Mouse (Mus musculus): ENCODE measurements around the gene AC161166.1. TPM values are rescaled to one million over a fixed set of nuclear protein-coding genes. Genes with fewer than 3 reads are reported as not detected.

The AC161166.1 gene
- total RNA-seq, 2 experiments from 2014 or later = not detected

DNA sequence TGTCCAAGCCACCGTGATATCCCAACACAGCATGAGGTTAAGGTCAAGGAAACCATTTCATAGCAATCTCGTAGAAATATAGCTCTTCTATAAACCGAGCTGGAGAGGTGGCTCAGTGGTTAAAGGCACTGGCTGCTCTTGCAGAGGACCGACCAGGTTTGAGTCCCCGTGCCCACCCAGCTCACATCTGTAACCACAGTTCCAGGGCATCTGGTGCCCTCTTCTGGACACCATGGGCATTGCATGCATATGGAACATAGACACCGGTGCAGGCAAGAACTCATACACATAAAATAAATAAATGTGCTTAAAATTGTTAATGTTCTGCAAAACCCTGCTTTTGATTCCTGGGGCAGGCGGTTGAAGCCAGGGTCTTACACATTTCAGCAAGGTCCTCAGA is 39.3 kb downstream of the AC161166.1 start:
- DNase-seq (ENCODE audit: extremely low spot score in 1 of 2, low spot score in 2 of 2) = peak in 1 of 2 experiments; percentile 44
- intact Hi-C loops (cut with DNase I) = loop anchor here (10.0 kb wide), 1 partner anchor 138 kb away; the partner anchor contains the start of gene Tescl

DNA sequence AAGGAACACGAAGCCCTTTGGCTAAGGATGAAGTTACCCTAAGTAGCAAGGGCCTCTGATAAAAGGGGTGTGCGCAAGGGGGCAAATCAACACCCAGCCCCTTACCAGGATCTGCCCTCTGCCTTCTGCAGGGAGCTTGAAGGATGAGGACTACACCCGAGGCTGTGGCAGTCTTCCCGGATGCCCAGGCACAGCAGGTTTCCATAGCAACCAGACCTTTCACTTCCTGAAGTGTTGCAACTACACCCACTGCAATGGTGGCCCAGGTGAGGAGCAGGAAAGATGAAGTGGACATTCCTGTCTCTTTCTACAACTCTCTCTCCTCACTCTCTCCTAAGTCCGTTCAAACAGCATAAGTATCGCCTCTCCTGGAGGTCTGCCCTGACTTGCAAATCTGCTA is 39.8 kb downstream of the AC161166.1 start:
- intact Hi-C loops (cut with DNase I) = loop anchor here (10.0 kb wide), 1 partner anchor 138 kb away; the partner anchor contains the start of gene Tescl
- no peak for DNase-seq (ENCODE audit: extremely low spot score in 1 of 2, low spot score in 2 of 2)

DNA sequence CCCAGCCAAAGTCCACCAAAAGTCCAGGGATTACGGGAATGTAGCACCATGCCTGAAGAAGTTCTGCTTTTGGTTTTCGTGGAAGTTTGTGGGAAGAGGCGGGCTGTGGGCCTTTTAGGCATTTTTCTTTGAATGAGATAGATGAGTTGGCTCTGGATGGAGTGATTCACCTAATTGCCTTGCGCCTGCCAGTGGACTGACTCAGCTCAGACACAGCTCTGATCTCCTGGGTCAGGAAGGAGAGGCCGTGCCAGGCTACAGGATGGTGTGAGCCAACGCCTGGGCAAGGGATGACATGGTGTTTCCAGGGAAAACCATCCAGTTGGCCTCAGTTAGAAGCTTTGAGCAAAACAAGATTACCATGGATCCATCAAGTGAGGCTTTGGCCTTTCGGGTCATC is 41.9 kb downstream of the AC161166.1 start:
- intact Hi-C loops (cut with DNase I) = loop anchor here (10.0 kb wide), 1 partner anchor 136 kb away; the partner anchor contains the start of gene Tescl
- DNase-seq (ENCODE audit: extremely low spot score in 1 of 2, low spot score in 2 of 2) = no peak

DNA sequence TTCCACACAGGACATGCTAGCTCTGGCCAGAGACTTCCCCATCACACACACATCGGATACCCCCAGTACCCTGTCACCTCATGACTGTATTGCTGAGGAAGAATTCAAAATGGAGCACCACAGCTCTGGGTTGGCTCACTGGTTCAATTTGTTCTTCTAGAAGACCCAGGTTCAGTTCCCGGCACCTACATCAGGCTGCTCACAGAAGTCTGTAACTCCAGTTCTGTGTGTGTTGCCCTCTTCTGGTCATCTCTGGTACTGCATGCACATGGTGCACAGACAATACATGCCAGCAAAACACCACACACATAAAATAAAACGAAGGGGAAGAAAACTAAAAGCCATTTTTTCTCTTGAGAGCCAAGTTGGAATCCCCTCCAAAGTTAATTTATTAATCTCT is 43.1 kb downstream of the AC161166.1 start:
- intact Hi-C loops (cut with DNase I) = no loop called here
- no peak for DNase-seq (ENCODE audit: extremely low spot score in 1 of 2, low spot score in 2 of 2)

DNA sequence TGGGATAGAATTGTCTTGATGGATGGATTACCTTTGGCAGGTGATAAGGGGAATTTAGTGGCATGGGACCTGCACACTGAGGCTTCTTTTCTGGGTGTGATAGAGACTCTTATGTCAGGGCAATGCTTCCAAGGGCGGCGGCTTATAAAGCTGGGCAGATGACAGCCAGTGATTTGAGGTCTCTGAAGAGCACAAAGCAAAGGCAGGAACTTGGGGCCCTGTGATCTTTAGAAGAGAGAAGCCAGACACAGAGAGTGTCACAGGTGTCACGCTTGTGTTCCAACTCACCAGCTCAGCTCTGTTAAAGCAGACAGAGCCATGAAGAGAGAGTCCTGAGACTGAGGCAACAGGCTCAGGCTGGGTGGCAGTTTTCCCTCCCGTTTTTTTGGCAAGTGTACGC is 44.4 kb downstream of the AC161166.1 start:
- DNase-seq (ENCODE audit: extremely low spot score in 1 of 2, low spot score in 2 of 2) = no peak
- intact Hi-C loops (cut with DNase I) = no loop called here

DNA sequence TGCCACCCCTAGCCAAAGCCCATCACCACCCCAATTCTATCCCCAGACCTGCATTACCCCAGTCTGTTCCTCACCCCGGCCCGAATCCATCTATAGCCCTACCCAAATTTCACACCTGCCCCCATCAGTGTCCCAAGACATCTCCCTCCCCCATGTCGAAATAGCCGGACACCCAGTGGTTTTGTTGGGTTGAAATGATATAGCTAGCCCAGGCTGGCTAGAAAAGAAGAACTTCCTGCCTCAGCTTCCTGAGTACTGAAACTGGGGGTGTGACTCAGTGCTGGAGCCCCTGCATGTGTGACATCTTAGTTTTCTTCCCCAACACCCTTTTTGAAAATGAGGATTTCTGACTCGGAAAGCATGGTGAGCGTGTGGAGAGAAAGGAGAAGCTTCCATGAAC is 45.4 kb downstream of the AC161166.1 start:
- intact Hi-C loops (cut with DNase I) = no loop called here
- DNase-seq (ENCODE audit: extremely low spot score in 1 of 2, low spot score in 2 of 2) = no peak

DNA sequence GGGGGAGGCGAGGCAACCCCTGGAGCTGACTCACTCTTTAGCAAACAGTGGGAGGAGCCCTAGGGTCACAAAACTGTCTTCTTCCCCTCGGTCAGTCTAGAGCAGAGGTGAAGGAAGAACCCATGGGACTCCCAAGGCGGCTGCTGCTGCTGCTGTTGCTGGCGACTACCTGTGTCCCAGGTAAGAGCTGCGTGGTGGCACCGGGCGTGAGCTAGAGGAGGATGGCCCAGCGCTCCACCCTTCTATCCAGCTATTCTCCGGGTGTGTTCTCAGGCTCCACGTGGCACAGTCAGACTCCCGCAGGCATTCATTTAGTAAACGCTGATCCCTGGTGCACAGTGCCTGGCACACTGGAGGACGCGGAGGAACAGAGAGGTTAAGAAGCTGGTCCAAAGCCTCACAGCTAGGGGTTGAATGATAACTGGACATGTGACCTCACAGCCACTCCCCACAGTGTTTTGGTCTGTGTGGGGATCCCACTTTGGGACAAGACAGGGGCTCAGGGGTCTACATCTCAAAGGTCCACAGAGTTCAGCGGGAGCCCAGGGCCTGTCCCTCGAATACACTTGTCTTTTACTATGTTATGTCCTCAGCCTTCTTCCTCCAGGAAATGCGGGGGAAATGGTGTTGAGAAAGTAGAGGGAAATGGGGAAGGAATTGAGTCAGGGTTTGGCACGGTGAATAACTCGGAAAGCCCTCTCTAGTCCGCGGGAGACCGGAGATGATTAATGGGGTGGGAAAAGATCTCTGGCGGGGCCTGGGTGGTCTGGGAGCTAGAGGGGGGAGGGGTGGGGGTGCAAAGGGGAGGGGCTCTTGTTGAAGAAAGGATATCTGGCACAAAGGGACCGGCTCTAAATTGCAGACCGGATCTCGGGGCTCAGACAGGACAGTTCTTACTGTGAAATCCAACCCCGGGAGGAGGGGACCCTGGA is 49.6 kb downstream of the AC161166.1 start, which contains the start of gene Plaur:
TSS of gene Plaur (plus strand) at position 97 of the 932 bp plus-strand sequence.
- intact Hi-C loops (cut with DNase I) = no loop called here

DNA sequence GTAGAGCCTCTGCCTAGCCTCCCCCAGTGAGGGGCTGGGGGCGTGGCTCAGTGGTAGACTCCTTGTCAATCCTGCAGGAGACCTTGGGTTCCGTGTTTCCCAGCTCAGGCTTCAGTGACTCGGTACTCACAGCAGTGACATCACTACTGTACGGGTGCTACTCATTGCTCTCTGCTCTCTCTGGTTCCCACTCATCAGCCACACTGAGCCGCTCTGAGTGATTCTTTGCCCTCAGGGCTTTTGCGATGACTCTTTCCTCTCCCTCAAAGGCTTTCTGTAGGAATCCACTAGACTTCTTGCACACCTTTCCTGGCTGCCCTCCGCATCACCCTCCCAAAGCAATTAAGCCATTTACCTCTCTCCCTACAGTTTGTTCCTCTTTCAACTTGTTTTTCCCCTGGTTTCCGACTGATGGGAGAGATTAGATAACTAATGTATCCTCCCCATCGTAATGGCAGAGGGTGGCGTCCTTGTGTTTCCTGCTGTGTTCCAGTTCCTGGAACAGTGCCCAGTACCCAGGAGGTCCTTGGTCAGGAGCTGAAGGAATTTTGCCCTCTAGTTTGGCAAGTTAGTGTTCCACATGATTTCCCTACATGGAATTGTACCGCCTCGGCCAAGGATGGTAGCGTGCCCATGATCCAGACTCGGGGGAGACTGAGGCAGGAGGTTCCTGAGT is 50.7 kb downstream of the AC161166.1 start:
- DNase-seq (ENCODE audit: extremely low spot score in 1 of 2, low spot score in 2 of 2) = no peak
- intact Hi-C loops (cut with DNase I) = no loop called here

More for the DNA sequence above, 49.6 kb downstream of the AC161166.1 start, which contains the start of gene Plaur:
- DNase-seq (ENCODE audit: extremely low spot score in 1 of 2, low spot score in 2 of 2) = no peak

Other genes starting within 250 kb of the AC161166.1 start
- 1 to 10 TPM; 8.7 to 8.9 TPM for gene Zfp93, start 242.0 kb downstream of the AC161166.1 start, total RNA-seq (2021)
- gene Zfp61, start 211.2 kb downstream of the AC161166.1 start, total RNA-seq (2021) = 10 to 100 TPM; 20.6 to 21.3 TPM
- gene Zfp94, start 195.8 kb downstream of the AC161166.1 start, total RNA-seq (2021) = 10 to 100 TPM; 14.8 to 16.0 TPM
- not detected for gene Tescl, start 178.5 kb downstream of the AC161166.1 start, total RNA-seq (2021)
- under 1 TPM in 1 of 2 experiments, not detected in 1; 0.15 TPM for gene Lypd5, start 163.3 kb downstream of the AC161166.1 start, total RNA-seq (2021)
- under 1 TPM; 0.17 to 0.41 TPM for gene Kcnn4, start 142.2 kb downstream of the AC161166.1 start, total RNA-seq (2021)
- gene Smg9, start 112.8 kb downstream of the AC161166.1 start, total RNA-seq (2021) = 10 to 100 TPM; 34.1 to 39.1 TPM
- gene Irgc1, start 60.2 kb downstream of the AC161166.1 start, total RNA-seq (2021) = under 1 TPM in 1 of 2 experiments, not detected in 1; 0.20 TPM
- 1 to 10 TPM in 1 of 2 experiments, under 1 TPM in 1; 0.85 to 1.4 TPM for gene Plaur, start 50.0 kb downstream of the AC161166.1 start, total RNA-seq (2021)
- gene Cadm4, start 30.4 kb downstream of the AC161166.1 start, total RNA-seq (2021) = 100 to 1,000 TPM; 305 to 320 TPM
- gene Zfp428, start 5.4 kb downstream of the AC161166.1 start, total RNA-seq (2021) = 10 to 100 TPM; 61.9 to 67.5 TPM
- 100 to 1,000 TPM; 105 to 110 TPM for gene Irgq, start 18.2 kb upstream of the AC161166.1 start, total RNA-seq (2021)
- not detected for gene Pinlyp, start 33.7 kb upstream of the AC161166.1 start, total RNA-seq (2021)
- 10 to 100 TPM; 32.5 to 41.2 TPM for gene Xrcc1, start 33.8 kb upstream of the AC161166.1 start, total RNA-seq (2021)
- gene Ethe1, start 75.1 kb upstream of the AC161166.1 start, total RNA-seq (2021) = 10 to 100 TPM; 11.9 to 13.0 TPM
- gene Zfp575, start 75.2 kb upstream of the AC161166.1 start, total RNA-seq (2021) = 1 to 10 TPM; 7.7 to 8.3 TPM
- gene Phldb3, start 98.3 kb upstream of the AC161166.1 start, total RNA-seq (2021) = under 1 TPM; 0.41 to 0.54 TPM
- under 1 TPM; 0.47 to 0.57 TPM for gene Lypd3, start 124.1 kb upstream of the AC161166.1 start, total RNA-seq (2021)
- not detected for gene Tex101, start 164.2 kb upstream of the AC161166.1 start, total RNA-seq (2021)
- gene BC049730, start 196.8 kb upstream of the AC161166.1 start, total RNA-seq (2021) = not detected
- not detected for gene Gm4763, start 214.5 kb upstream of the AC161166.1 start, total RNA-seq (2021)
- not detected for gene Cd177, start 247.9 kb upstream of the AC161166.1 start, total RNA-seq (2021)